ENCODE assay signal across 35 mouse cellular contexts in the genomic region with DNA sequence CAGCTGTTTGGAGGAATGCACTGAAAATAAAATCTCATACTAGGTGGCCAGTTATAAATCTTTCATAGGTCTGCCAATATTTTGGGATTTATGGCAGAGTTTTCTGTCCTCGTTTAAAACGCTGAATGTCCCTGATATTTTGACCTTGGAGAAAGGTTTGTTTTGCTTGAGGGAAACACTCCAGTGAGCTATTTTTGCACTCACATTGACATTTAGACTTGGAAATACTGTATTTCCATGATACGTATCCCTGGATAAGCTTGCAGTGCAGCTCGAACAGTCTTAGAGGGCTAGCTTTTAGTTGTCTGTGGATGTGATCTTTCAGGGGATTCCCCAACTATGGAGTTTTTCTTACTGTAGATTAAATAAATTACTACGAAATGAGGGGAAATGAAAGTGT.
"Had no signal": no experiment of that assay in that cellular context is flagged by ENCODE, and none has a peak within 500 bp of the region (broad histone marks: within the 10 kb centered on the region; RNA-seq: fewer than 3 reads in every experiment).

No protein-coding gene starts in this region.

- H3K27me3 ChIP-seq: heart, embryonic 12.5 days; heart, embryonic 13.5 days; heart, embryonic 15.5 days; hindbrain, embryonic 12.5 days; hindbrain, embryonic 13.5 days; hindbrain, embryonic 15.5 days; intestine, embryonic 15.5 days; kidney, embryonic 15.5 days had no signal

- H3K4me2 ChIP-seq: heart, embryonic 11.5 days; heart, embryonic 12.5 days; heart, embryonic 13.5 days; heart, embryonic 15.5 days; hindbrain, embryonic 12.5 days; hindbrain, embryonic 13.5 days; hindbrain, embryonic 14.5 days; hindbrain, embryonic 15.5 days; intestine, embryonic 15.5 days; kidney, embryonic 15.5 days had no signal

- H3K4me1 ChIP-seq: heart, embryonic 10.5 days; heart, embryonic 12.5 days; heart, embryonic 13.5 days; heart, embryonic 15.5 days; intestine, embryonic 15.5 days had no signal

- H3K4me3 ChIP-seq: heart, embryonic 10.5 days; heart, embryonic 12.5 days; heart, embryonic 13.5 days; heart, embryonic 15.5 days; hindbrain, embryonic 10.5 days; hindbrain, embryonic 12.5 days; hindbrain, embryonic 13.5 days; hindbrain, embryonic 15.5 days; intestine, embryonic 15.5 days; kidney, embryonic 15.5 days; layer of hippocampus, adult 2 months had no signal

- H3K27ac ChIP-seq: heart, embryonic 10.5 days; heart, embryonic 13.5 days; heart, embryonic 15.5 days; hindbrain, embryonic 10.5 days; hindbrain, embryonic 12.5 days; hindbrain, embryonic 13.5 days; hindbrain, embryonic 14.5 days; hindbrain, embryonic 15.5 days; hindbrain, postnatal 0 days; intestine, embryonic 15.5 days; kidney, embryonic 15.5 days; kidney, postnatal 0 days; layer of hippocampus, adult 2 months had no signal

- H3K9ac ChIP-seq: heart, embryonic 12.5 days; heart, embryonic 13.5 days; heart, embryonic 15.5 days; hindbrain, embryonic 12.5 days; hindbrain, embryonic 13.5 days; hindbrain, embryonic 14.5 days; hindbrain, embryonic 15.5 days; intestine, embryonic 15.5 days; kidney, embryonic 15.5 days had no signal

- H3K9me3 ChIP-seq: heart, embryonic 10.5 days; heart, embryonic 12.5 days; heart, embryonic 13.5 days; heart, embryonic 15.5 days; hindbrain, embryonic 10.5 days; hindbrain, embryonic 12.5 days; hindbrain, embryonic 13.5 days; hindbrain, embryonic 15.5 days; intestine, embryonic 15.5 days; kidney, embryonic 15.5 days had no signal

- ATAC-seq: hindbrain, embryonic 16.5 days; hindbrain, postnatal 0 days; inflammation-experienced regulatory T-cells, adult 6 months; intestine, embryonic 15.5 days; intestine, embryonic 16.5 days; intestine, postnatal 0 days had no signal

- H3K36me3 ChIP-seq: heart, embryonic 10.5 days; heart, embryonic 12.5 days; heart, embryonic 13.5 days; heart, embryonic 15.5 days; hindbrain, embryonic 10.5 days; hindbrain, embryonic 12.5 days; hindbrain, embryonic 13.5 days; hindbrain, embryonic 15.5 days; intestine, embryonic 15.5 days; kidney, embryonic 15.5 days had no signal

- DNase-seq: heart, postnatal 10 days; heart, postnatal 14 days; heart, postnatal 36 days; heart, postnatal 4 days; kidney, adult 11 months; kidney, adult 18-20 months; kidney, adult 2 months; kidney, adult 8-10 months; kidney, adult 9 months; kidney, postnatal 10 days; kidney, postnatal 14 days; kidney, postnatal 25 days; kidney, postnatal 36 days; kidney, postnatal 4 days; layer of hippocampus, adult 9-11 months; layer of hippocampus, postnatal 36 days had no signal
